Mouse (Mus musculus): ENCODE results near the gene Kat5. TPM values are rescaled to one million over a fixed set of nuclear protein-coding genes. Genes with fewer than 3 reads are reported as not detected.

The Kat5 gene
- polyA plus RNA-seq, 1 experiment from 2014 or later, result 56.5 TPM

DNA sequence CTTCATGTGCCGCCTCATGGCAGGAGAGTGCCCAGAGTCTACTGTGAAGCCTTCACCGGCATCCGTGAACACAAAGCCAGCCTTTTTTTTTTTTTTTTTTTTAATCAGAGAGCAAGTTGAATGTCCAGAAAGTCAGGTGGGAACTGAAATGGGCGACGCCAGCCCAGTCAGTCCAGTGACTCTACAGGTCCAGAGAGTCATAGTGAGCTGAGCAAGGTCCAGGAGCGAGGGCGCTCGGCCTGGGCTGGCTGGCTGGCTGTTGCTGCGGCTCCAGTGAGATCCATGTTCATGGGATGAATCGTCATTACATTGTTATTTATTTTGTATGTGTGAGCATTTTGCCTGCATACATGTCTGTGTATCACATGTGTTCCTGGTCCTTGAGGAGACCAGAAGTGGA is 47.3 kb downstream of the Kat5 start:
- in situ Hi-C loops (cut with MboI; ENCODE audit: low pct_unique_long_range_greater_than_20kb), result no loop called here
- H3K27me3 ChIP-seq, result peaks cover 12% of the 10 kb centered on the region
- no peak for TF ChIP-seq CTCF (IDR thresholded peaks at IDR 0.05)

DNA sequence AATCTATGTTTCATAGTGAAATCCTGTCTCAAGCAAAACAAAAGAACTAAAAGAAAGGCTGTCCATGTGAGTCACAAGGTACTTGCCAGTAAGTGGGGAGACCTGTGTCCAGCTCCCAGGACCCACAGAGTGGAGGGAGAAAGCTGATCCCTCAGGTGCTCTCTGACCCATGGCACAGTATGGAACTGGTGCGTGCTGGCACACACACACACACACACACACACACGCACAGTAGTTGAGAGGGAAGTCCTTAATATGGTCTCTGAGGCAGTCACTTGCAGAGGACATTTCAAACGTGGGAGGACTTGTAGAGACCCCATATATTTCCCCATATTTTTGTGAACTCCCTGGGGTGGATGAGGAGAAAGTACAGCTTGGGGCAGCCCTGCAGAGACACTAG is 48.2 kb downstream of the Kat5 start:
- TF ChIP-seq CTCF (IDR thresholded peaks at IDR 0.05), result no peak
- CTCF ChIA-PET, result interaction anchor here (1.5 to 15.0 kb wide), 2 partner anchors 8 to 31 kb away, joined by 5 to 157 read pairs; no protein-coding TSS in a partner anchor
- DNase-seq (ENCODE audit: low read depth, low spot score) (no peak), ATAC-seq (no peak)
- POLR2A ChIA-PET, result no interaction called here
- peaks cover 12% of the 10 kb centered on the region for H3K27me3 ChIP-seq
- in situ Hi-C loops (cut with MboI; ENCODE audit: low pct_unique_long_range_greater_than_20kb), result no loop called here

More for the DNA sequence above, 47.3 kb downstream of the Kat5 start:
- no peak for DNase-seq (ENCODE audit: low read depth, low spot score)
- ATAC-seq, result no peak
- ChIA-PET CTCF (interaction anchor here (1.5 to 15.0 kb wide), 2 partner anchors 9 to 32 kb away, joined by 5 to 157 read pairs; no protein-coding TSS in a partner anchor), POLR2A (interaction anchor here (0.6 to 0.7 kb wide), 3 partner anchors 10 to 1412 kb away, joined by 3 to 7 read pairs (median 5); partner anchors contain the start of gene Rin1)

DNA sequence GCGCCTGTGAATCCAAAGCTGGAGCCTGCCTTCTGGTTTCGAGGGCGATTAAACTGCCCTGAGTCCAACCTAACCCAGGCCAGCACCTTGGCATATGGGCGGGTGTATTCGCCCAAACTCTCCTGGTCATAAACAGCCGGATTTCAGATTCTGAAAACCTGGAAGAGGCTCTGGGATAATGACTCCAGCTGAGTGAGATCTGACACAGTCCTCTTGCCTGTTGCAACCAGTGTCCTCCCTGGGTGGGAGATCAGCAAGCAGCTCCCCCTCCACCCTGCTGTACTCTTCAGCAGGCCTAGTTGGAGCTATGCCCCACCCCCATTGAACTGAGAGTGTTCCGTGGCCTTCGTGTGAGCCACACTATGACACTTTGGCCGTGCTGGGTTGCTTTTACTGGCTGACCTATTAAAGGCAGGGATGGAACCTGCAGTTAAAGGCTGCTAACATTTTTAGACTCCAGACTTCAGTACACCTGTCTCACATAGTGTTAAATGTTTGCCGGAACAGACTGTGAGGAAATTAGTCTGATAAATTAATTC is 48.7 kb downstream of the Kat5 start:
- in situ Hi-C loops (cut with MboI; ENCODE audit: low pct_unique_long_range_greater_than_20kb), result no loop called here
- ChIA-PET POLR2A (no interaction called here), CTCF (interaction anchor here (15.0 kb wide), 1 partner anchor 30 kb away, joined by 157 read pairs; no protein-coding TSS in a partner anchor)
- ATAC-seq (no peak), DNase-seq (ENCODE audit: low read depth, low spot score) (no peak)
- H3K27me3 ChIP-seq, result peaks cover 12% of the 10 kb centered on the region
- TF ChIP-seq CTCF (IDR thresholded peaks at IDR 0.05), result no peak

GRCm38 (mm10) chr19:5560457-5561041 is 49.5 kb downstream of the Kat5 start, which contains the start of gene Ovol1:
Ovol1 (minus strand) TSS chr19:5560646.
- peaks cover 12% of the 10 kb centered on the region for H3K27me3 ChIP-seq
- in situ Hi-C loops (cut with MboI; ENCODE audit: low pct_unique_long_range_greater_than_20kb), result no loop called here
- TF ChIP-seq CTCF (IDR thresholded peaks at IDR 0.05), result no peak
- ATAC-seq (no peak), DNase-seq (ENCODE audit: low read depth, low spot score) (no peak)
- CTCF ChIA-PET, result no interaction called here
- POLR2A ChIA-PET, result interaction anchor here (0.6 to 1.4 kb wide), 2 partner anchors 7 to 31 kb away, joined by 3 to 4 read pairs; partner anchors contain the start of gene Ap5b1

GRCm38 (mm10) chr19:5559631-5560456 is 50.2 kb downstream of the Kat5 start:
- ChIA-PET CTCF (no interaction called here), POLR2A (interaction anchor here (0.6 to 1.4 kb wide), 4 partner anchors 8 to 30 kb away, joined by 3 to 4 read pairs (median 4); partner anchors contain the start of gene Ap5b1)
- no peak for TF ChIP-seq CTCF (IDR thresholded peaks at IDR 0.05)
- no peak for ATAC-seq
- H3K27me3 ChIP-seq, result peaks cover 12% of the 10 kb centered on the region
- DNase-seq (ENCODE audit: low read depth, low spot score), result no peak
- in situ Hi-C loops (cut with MboI; ENCODE audit: low pct_unique_long_range_greater_than_20kb), result no loop called here

GRCm38 (mm10) chr19:5559229-5559628 is 50.8 kb downstream of the Kat5 start:
- DNase-seq (ENCODE audit: low read depth, low spot score) (no peak), ATAC-seq (no peak)
- POLR2A ChIA-PET, result interaction anchor here (0.8 to 1.4 kb wide), 3 partner anchors 9 to 30 kb away, joined by 3 to 4 read pairs (median 3); partner anchors contain the start of gene Ap5b1
- in situ Hi-C loops (cut with MboI; ENCODE audit: low pct_unique_long_range_greater_than_20kb), result no loop called here
- CTCF ChIA-PET, result interaction anchor here (0.9 kb wide), 1 partner anchor 10 kb away, joined by 3 read pairs; no protein-coding TSS in a partner anchor
- peaks cover 12% of the 10 kb centered on the region for H3K27me3 ChIP-seq
- TF ChIP-seq CTCF (IDR thresholded peaks at IDR 0.05), result no peak

DNA sequence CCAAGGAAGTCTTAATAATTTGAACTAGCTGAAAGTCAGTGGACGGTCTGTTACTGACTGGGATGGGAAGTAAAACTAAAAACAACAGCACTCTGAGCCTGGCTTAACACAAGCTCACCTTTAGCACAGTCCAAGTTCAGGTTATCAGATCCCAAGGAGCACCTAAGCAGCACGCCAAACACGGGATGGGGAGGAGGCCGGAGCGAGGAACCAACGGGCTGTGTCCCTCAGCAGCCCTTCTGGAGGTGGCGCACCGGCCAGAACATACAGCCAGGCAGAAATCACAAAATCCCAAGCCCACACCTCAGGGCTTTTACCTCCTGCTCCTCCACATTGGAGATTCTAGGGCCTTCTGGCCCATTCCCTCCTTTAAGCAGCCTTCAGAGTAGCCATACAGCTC is 51.3 kb downstream of the Kat5 start:
- peaks cover 12% of the 10 kb centered on the region for H3K27me3 ChIP-seq
- DNase-seq (ENCODE audit: low read depth, low spot score) (no peak), ATAC-seq (no peak)
- ChIA-PET POLR2A (interaction anchor here (0.8 to 1.2 kb wide), 2 partner anchors 14 to 29 kb away, joined by 3 to 4 read pairs; no protein-coding TSS in a partner anchor), CTCF (interaction anchor here (0.9 to 2.8 kb wide), 2 partner anchors 10 to 29 kb away, joined by 3 to 13 read pairs; no protein-coding TSS in a partner anchor)
- in situ Hi-C loops (cut with MboI; ENCODE audit: low pct_unique_long_range_greater_than_20kb), result no loop called here
- TF ChIP-seq CTCF (IDR thresholded peaks at IDR 0.05), result no peak

GRCm38 (mm10) chr19:5558169-5558568 is 51.9 kb downstream of the Kat5 start:
- DNase-seq (ENCODE audit: low read depth, low spot score) (no peak), ATAC-seq (no peak)
- TF ChIP-seq CTCF (IDR thresholded peaks at IDR 0.05), result no peak
- peaks cover 12% of the 10 kb centered on the region for H3K27me3 ChIP-seq
- POLR2A ChIA-PET, result interaction anchor here (1.2 kb wide), 1 partner anchor 28 kb away, joined by 3 read pairs; no protein-coding TSS in a partner anchor
- CTCF ChIA-PET, result interaction anchor here (2.8 to 4.0 kb wide), 2 partner anchors 9 to 29 kb away, joined by 13 to 20 read pairs; partner anchors contain the start of gene Ap5b1
- in situ Hi-C loops (cut with MboI; ENCODE audit: low pct_unique_long_range_greater_than_20kb), result no loop called here

DNA sequence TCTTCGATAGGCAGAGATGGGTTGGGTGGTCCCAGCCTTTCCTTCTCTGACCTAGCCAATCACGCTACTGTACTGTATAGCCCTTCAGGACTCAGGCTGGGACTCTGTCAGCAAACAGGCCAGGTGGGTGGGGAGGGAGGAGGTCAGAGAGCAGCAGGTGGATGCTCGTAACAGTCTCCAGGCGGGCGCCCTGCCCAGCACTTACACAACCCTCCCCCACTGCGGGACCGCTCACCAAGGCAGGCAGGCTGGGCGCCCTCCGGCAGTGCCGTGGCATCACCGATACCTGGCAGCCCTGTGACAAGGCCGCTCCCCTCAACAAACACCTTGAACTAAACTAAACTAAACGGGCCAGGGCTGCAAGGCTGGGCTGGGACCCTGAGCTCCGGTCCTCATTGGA is 55.8 kb downstream of the Kat5 start:
- ATAC-seq (no peak), DNase-seq (ENCODE audit: low read depth, low spot score) (no peak)
- ChIA-PET CTCF (interaction anchor here (1.2 to 1.8 kb wide), 3 partner anchors 9 to 24 kb away, joined by 4 to 6 read pairs (median 5); no protein-coding TSS in a partner anchor), POLR2A (interaction anchor here (0.6 kb wide), 1 partner anchor 41 kb away, joined by 3 read pairs; no protein-coding TSS in a partner anchor)
- no peak for TF ChIP-seq CTCF (IDR thresholded peaks at IDR 0.05)
- in situ Hi-C loops (cut with MboI; ENCODE audit: low pct_unique_long_range_greater_than_20kb), result no loop called here
- H3K27me3 ChIP-seq, result peaks cover 7% of the 10 kb centered on the region

DNA sequence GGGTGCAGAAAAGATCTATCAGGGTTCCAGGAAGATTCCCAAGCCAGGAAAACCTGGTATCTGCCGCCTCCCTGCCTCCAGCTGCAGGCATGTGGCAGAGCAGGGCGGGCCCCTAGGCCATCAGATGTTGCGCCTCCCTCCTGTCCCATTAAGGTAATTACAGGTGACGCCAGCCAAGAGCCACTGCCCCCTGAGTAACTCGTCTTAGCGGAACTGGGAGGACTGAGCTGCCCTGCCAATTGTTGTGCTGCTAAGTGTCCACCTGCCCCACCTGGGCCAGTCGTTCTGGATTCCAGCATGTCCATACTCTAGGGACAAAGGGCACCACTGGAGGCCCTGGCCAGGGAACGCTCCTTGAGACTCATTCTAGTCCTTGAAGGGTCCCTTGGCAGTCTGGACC is 56.2 kb downstream of the Kat5 start:
- ATAC-seq (no peak), DNase-seq (ENCODE audit: low read depth, low spot score) (no peak)
- ChIA-PET POLR2A (no interaction called here), CTCF (interaction anchor here (1.2 to 1.8 kb wide), 3 partner anchors 9 to 23 kb away, joined by 4 to 6 read pairs (median 5); no protein-coding TSS in a partner anchor)
- in situ Hi-C loops (cut with MboI; ENCODE audit: low pct_unique_long_range_greater_than_20kb), result no loop called here
- no peak for TF ChIP-seq CTCF (IDR thresholded peaks at IDR 0.05)
- peaks cover 3% of the 10 kb centered on the region for H3K27me3 ChIP-seq

Other genes starting within 250 kb of the Kat5 start
- gene Eif1ad, start 243.5 kb downstream of the Kat5 start, polyA plus RNA-seq (2021), result 36.7 TPM
- 211 TPM for gene Banf1, start 243.1 kb downstream of the Kat5 start, polyA plus RNA-seq (2021)
- 75.3 TPM for gene Sart1, start 221.5 kb downstream of the Kat5 start, polyA plus RNA-seq (2021)
- gene Tsga10ip, start 207.7 kb downstream of the Kat5 start, polyA plus RNA-seq (2021), result 0.13 TPM
- gene Drap1, start 185.3 kb downstream of the Kat5 start, polyA plus RNA-seq (2021), result 251 TPM
- gene AI837181, start 185.1 kb downstream of the Kat5 start, polyA plus RNA-seq (2021), result 58.5 TPM
- gene Fosl1, start 162.7 kb downstream of the Kat5 start, polyA plus RNA-seq (2021), result 2.1 TPM
- 16.8 TPM for gene Ccdc85b, start 152.3 kb downstream of the Kat5 start, polyA plus RNA-seq (2021)
- gene Fibp, start 149.6 kb downstream of the Kat5 start, polyA plus RNA-seq (2021), result 92.2 TPM
- 0.42 TPM for gene Ctsw, start 141.7 kb downstream of the Kat5 start, polyA plus RNA-seq (2021)
- 451 TPM for gene Efemp2, start 136.3 kb downstream of the Kat5 start, polyA plus RNA-seq (2021)
- gene Mus81, start 121.8 kb downstream of the Kat5 start, polyA plus RNA-seq (2021), result 37.0 TPM
- gene Cfl1, start 119.8 kb downstream of the Kat5 start, polyA plus RNA-seq (2021), result 1,610 TPM
- gene 1700020D05Rik, start 106.5 kb downstream of the Kat5 start, polyA plus RNA-seq (2021), result 1.6 TPM
- gene Snx32, start 99.7 kb downstream of the Kat5 start, polyA plus RNA-seq (2021), result 30.0 TPM
- gene Ovol1, start 49.6 kb downstream of the Kat5 start, polyA plus RNA-seq (2021), result 0.08 TPM
- gene Ap5b1, start 42.2 kb downstream of the Kat5 start, polyA plus RNA-seq (2021), result 8.3 TPM
- 79.1 TPM for gene Rnaseh2c, start 8.4 kb downstream of the Kat5 start, polyA plus RNA-seq (2021)
- 94.7 TPM for gene Rela, start 27.2 kb upstream of the Kat5 start, polyA plus RNA-seq (2021)
- gene Sipa1, start 53.5 kb upstream of the Kat5 start, polyA plus RNA-seq (2021), result 18.1 TPM
- gene Map3k11, start 78.5 kb upstream of the Kat5 start, polyA plus RNA-seq (2021), result 45.5 TPM
- 78.8 TPM for gene Pcnx3, start 78.7 kb upstream of the Kat5 start, polyA plus RNA-seq (2021)
- gene Kcnk7, start 94.1 kb upstream of the Kat5 start, polyA plus RNA-seq (2021), result 0.06 TPM
- 39.7 TPM for gene Ehbp1l1, start 116.1 kb upstream of the Kat5 start, polyA plus RNA-seq (2021)
- 73.0 TPM for gene Fam89b, start 119.4 kb upstream of the Kat5 start, polyA plus RNA-seq (2021)
- 747 TPM for gene Ltbp3, start 130.7 kb upstream of the Kat5 start, polyA plus RNA-seq (2021)
- 117 TPM for gene Scyl1, start 161.2 kb upstream of the Kat5 start, polyA plus RNA-seq (2021)

Measured in Patski (cell line).